Mouse (Mus musculus) ES-E14 (cell line): ENCODE measurements around the gene Slc35d1. TPM values are rescaled to one million over a fixed set of nuclear protein-coding genes. Genes with fewer than 3 reads are reported as not detected.

Experiments used
- DNase-seq: peaks from one replicate; pipeline ENCODE4 v3.0.0-alpha.2; 2013; ENCODE audit warnings: low read depth, low spot score
- H3K27ac ChIP-seq: 2 replicates; pipeline ENCODE4 v1.5.1; 2012; ENCODE audit warnings: low read depth, mild to moderate bottlenecking, low read length, moderate library complexity, mixed read lengths; ENCODE audit not compliant: poor library complexity, insufficient read depth, severe bottlenecking
- H3K36me3 ChIP-seq: 2 replicates; pipeline ENCODE4 v1.6.1; 2012; ENCODE audit warnings: mild to moderate bottlenecking, low read length, moderate library complexity, mixed read lengths; ENCODE audit not compliant: control insufficient read depth, poor library complexity, insufficient read depth, severe bottlenecking
- H3K4me1 ChIP-seq, 2 experiments: fragments of 150-350 bp in 1 of 2; sonication (generic) in 1 of 2; 2 replicates each; pipeline ENCODE4 v1.6.1; 2012; ENCODE audit warnings: low read length in 2 of 2, mild to moderate bottlenecking in 1 of 2, mixed read lengths in 1 of 2; ENCODE audit not compliant: control insufficient read depth in 2 of 2, insufficient read depth in 2 of 2, poor library complexity in 1 of 2
- H3K4me3 ChIP-seq, 2 experiments: fragments of 150-350 bp in 1 of 2; sonication (generic) in 1 of 2; 2 replicates each; pipeline ENCODE4 v1.5.1; 2012; ENCODE audit warnings: low read length in 2 of 2, low read depth in 1 of 2, mild to moderate bottlenecking in 1 of 2, mixed read lengths in 1 of 2; ENCODE audit not compliant: insufficient read depth in 1 of 2, poor library complexity in 1 of 2, severe bottlenecking in 1 of 2
- H3K9ac ChIP-seq: 2 replicates; pipeline ENCODE4 v1.6.1; 2012; ENCODE audit warnings: low read depth, mild to moderate bottlenecking, low read length, mixed read lengths; ENCODE audit not compliant: poor library complexity, insufficient read depth, severe bottlenecking
- H3K9me3 ChIP-seq: fragments of 150-350 bp; sonication (generic); 2 replicates; pipeline ENCODE4 v1.6.1; 2012; ENCODE audit warnings: low read depth, mild to moderate bottlenecking, low read length; ENCODE audit not compliant: control insufficient read depth, insufficient read depth
- CHD2 ChIP-seq: IDR thresholded peaks from 2 replicates; pipeline ENCODE4 v1.6.1; 2014; ENCODE audit warnings: mild to moderate bottlenecking, low read depth, low read length, inconsistent platforms
- HCFC1 ChIP-seq: IDR thresholded peaks from 2 replicates; pipeline ENCODE4 v1.6.1; 2012; ENCODE audit warnings: low read length, inconsistent platforms, borderline replicate concordance; ENCODE audit not compliant: insufficient read depth
- MAFK ChIP-seq: IDR thresholded peaks from 2 replicates; pipeline ENCODE4 v1.6.1; 2014; ENCODE audit warnings: mild to moderate bottlenecking, low read depth, low read length, inconsistent platforms; ENCODE audit not compliant: insufficient read depth
- ZC3H11A ChIP-seq: IDR thresholded peaks from 2 replicates; pipeline ENCODE4 v1.6.1; 2012; ENCODE audit warnings: low read depth, mild to moderate bottlenecking, inconsistent platforms, low read length, borderline replicate concordance
- ZNF384 ChIP-seq: IDR thresholded peaks from 2 replicates; pipeline ENCODE4 v1.6.1; 2012; ENCODE audit warnings: low read depth, low read length, inconsistent platforms
- in situ Hi-C, 2 experiments: fragments of 600-800 bp; cut with MboI; formaldehyde crosslinking; loops; one replicate each; pipeline ENCODE4 v1.15.1; 2025; ENCODE audit warnings: low sequenced_read_pairs in 2 of 2, inconsistent platforms in 1 of 2; ENCODE audit not compliant: unreplicated experiment in 2 of 2
- total RNA-seq: library from RNA; depleted of rRNA; stranded (reverse); fragments of 300-350 nt; gene quantifications from 2 replicates; pipeline ENCODE4 v1.2.3, GENCODE M21; 2012

The Slc35d1 gene
- total RNA-seq, 1 experiment, result 13.0 TPM

DNA sequence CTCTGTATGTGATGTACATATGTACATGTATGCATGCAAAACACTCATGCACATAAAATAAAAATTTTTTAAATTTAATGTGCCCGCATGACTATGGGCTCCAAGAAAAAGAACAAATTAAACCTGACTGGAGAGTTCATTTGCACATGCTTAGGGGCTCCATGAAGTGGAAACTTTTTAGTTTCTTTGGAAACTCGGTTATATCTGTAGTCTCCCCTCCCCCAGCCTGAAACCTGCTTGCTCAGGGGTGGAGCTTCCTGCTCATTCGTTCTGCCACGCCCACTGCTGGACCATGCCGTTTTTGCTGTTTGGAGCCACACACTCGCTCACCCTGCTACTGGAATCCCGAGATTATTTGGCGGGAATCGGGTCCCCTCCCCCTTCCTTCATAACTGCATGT, 7.9 kb upstream of the Slc35d1 start:
- Histone ChIP-seq H3K27ac (no peak overlapping the region), H3K4me3 (no peak overlapping the region), H3K36me3 (no peaks in the 10 kb centered on the region), H3K4me1 (no peaks in the 10 kb centered on the region), H3K9me3 (peaks cover 3% of the 10 kb centered on the region), H3K9ac (no peak overlapping the region)
- no peak for TF ChIP-seq HCFC1
- TF ChIP-seq ZNF384, result no peak
- no peak for TF ChIP-seq CHD2
- TF ChIP-seq MAFK, result no peak
- no peak for TF ChIP-seq ZC3H11A
- in situ Hi-C loops, result no loop called here
- DNase-seq, result no peak

DNA sequence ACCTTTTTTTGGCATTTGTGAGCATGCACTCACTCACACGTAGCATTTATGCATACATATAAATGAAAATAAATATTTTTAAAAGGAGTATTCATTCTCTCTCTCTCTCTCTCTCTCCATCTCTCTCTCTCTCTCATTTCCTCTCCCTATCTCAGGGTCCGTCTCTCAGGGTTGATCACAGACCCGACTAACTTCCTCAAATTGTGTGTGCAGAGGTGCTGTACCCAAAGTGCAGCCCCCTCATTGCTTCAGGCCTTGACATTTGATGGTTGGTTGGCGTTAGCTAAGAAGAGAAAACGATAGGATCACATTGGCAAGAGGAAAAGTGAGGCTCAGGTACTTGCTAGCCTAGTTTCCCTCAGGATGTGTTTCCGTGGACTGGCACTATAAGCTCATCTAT, 6.8 kb upstream of the Slc35d1 start:
- in situ Hi-C loops, result no loop called here
- Histone ChIP-seq H3K4me3 (no peak overlapping the region), H3K9me3 (peaks cover 3% of the 10 kb centered on the region), H3K36me3 (no peaks in the 10 kb centered on the region), H3K27ac (no peak overlapping the region), H3K4me1 (no peaks in the 10 kb centered on the region), H3K9ac (no peak overlapping the region)
- TF ChIP-seq HCFC1 (no peak), ZNF384 (no peak), MAFK (no peak), ZC3H11A (no peak), CHD2 (no peak)
- no peak for DNase-seq

DNA sequence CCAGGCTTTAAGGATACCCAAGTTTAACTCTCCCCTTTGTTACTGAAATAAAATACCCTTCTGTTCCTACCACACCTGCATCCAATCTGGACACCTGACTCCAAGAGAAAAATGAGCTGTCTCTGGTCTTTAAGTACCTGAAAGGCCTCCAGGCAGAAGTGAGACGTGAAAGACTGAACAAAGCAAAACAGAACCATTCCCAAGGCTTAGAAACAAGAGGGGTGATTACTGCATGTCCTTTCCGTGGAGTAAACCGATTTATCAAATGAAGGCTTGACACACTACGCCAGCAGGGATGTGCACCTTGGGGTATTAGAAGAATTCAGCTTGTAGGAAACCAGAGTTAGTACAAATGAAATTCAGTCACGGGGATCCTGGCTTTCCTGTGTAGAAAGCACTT, 4.0 kb upstream of the Slc35d1 start:
- Histone ChIP-seq H3K36me3 (no peaks in the 10 kb centered on the region), H3K9ac (no peak overlapping the region), H3K4me1 (no peaks in the 10 kb centered on the region), H3K4me3 (no peak overlapping the region), H3K27ac (no peak overlapping the region), H3K9me3 (no peaks in the 10 kb centered on the region)
- no peak for DNase-seq
- TF ChIP-seq CHD2 (no peak), HCFC1 (no peak), ZNF384 (no peak), MAFK (no peak), ZC3H11A (no peak)
- in situ Hi-C loops, result no loop called here

DNA sequence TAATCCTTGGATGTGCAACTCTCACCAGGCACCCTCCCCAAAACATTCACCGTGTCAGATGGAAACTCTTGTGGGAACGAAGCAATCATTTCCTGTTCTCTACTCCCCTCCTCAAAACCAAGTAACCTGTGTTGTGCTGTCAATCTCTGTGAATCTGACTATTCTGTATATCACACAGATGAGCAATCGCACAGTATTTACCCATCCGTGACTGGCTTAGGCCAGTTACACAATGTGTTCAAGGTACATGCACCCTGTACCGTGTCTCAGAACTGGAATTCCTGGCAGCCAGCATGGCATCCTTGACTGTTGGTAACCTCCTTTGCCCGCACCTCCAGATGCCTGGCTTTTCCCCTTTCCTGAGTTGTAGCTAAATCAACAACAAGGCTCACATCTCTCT, 1.1 kb upstream of the Slc35d1 start:
- H3K27ac ChIP-seq, result no peak overlapping the region
- H3K36me3 ChIP-seq, result no peaks in the 10 kb centered on the region
- no peaks in the 10 kb centered on the region for H3K9me3 ChIP-seq
- no peak overlapping the region for H3K9ac ChIP-seq
- H3K4me3 ChIP-seq, result no peak overlapping the region
- DNase-seq, result no peak
- in situ Hi-C loops, result no loop called here
- TF ChIP-seq ZC3H11A, result no peak
- H3K4me1 ChIP-seq, result peaks cover 2 to 3% of the 10 kb centered on the region in 2 experiments; a peak in 1 of 4 replicates

DNA sequence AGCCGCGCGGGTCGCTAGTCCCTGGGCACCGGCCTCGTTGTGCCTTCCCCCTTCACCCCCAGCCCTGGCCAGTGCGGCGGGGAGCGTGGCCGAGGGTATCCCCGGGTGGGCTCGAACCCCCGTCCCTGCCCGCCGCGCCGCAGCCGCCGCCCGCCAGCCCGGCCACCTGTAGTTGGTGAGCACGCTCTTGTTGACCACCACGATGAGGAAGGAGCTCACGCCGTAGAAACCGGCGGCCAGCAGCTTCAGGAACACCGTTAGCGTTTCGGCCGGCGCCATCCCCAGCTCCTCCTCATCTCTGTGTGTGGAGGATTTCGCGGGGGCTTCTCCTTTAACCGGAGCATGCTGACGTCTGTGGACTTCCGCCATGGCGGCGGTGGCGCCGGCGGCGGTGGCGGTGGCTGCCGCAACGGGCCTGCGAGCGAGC, 453 bp downstream of the Slc35d1 start:
- no peak for DNase-seq
- no peak for TF ChIP-seq MAFK
- TF ChIP-seq ZNF384, result no peak
- no peak for TF ChIP-seq ZC3H11A
- no peak for TF ChIP-seq HCFC1
- no peak for TF ChIP-seq CHD2
- H3K4me3 ChIP-seq, result peak overlapping the region; percentile 88 to 91
- H3K27ac ChIP-seq, result peak overlapping the region; percentile 34; the same call in 1 of the 2 replicates
- in situ Hi-C loops, result no loop called here
- no peaks in the 10 kb centered on the region for H3K36me3 ChIP-seq
- H3K9me3 ChIP-seq, result no peaks in the 10 kb centered on the region
- peaks cover 2 to 3% of the 10 kb centered on the region in 2 experiments; a peak in 1 of 4 replicates for H3K4me1 ChIP-seq
- peak overlapping the region; percentile 89 for H3K9ac ChIP-seq
